Mouse (Mus musculus): Measurements from ENCODE around the gene Cyp2w1.

- no peak for TF ChIP-seq CTCF (IDR thresholded peaks at IDR 0.05; ENCODE audit: low read depth, low read length)
- no peak for TF ChIP-seq GATA1 (IDR thresholded peaks at IDR 0.05; ENCODE audit: borderline replicate concordance, low read length)
- no peak for TF ChIP-seq TAL1 (conservative IDR thresholded peaks at IDR 0.05; ENCODE audit: low read depth, low read length)
Observed at GRCm38 (mm10) chr5:139364911-139365571, 12.6 kb downstream of the Cyp2w1 start.
